Mouse (Mus musculus) heart, adult 2 months (tissue): Measurements from ENCODE around the gene Abcc1.

Experiments used
- EP300 ChIP-seq: fragments of 200-500 bp; IDR thresholded peaks from 2 replicates; pipeline ENCODE4 v1.6.1; 2011; ENCODE audit warnings: low read depth, low read length, control low read depth; ENCODE audit not compliant: insufficient read depth
- POLR2A ChIP-seq: fragments of 200-500 bp; IDR thresholded peaks from 2 replicates; pipeline ENCODE4 v1.6.1; 2011; ENCODE audit warnings: mild to moderate bottlenecking, low read depth, low read length, control low read depth; ENCODE audit not compliant: insufficient read depth

- no peak for TF ChIP-seq POLR2A
- TF ChIP-seq EP300: no peak
Measured at GRCm38 (mm10) chr16:14422081-14422480, 60.7 kb downstream of the Abcc1 start.
